Mouse (Mus musculus): Measurements from ENCODE around the gene As3mt. TPM values are rescaled to one million over a fixed set of nuclear protein-coding genes. Genes with fewer than 3 reads are reported as not detected.
"Not testable (repeated sequence)": the region's sequence is repeated elsewhere in the genome, so short reads cannot be mapped to it uniquely, and the experiment has no call there.

As3mt gene
- polyA plus RNA-seq, 1 experiment = 0.07 TPM

DNA sequence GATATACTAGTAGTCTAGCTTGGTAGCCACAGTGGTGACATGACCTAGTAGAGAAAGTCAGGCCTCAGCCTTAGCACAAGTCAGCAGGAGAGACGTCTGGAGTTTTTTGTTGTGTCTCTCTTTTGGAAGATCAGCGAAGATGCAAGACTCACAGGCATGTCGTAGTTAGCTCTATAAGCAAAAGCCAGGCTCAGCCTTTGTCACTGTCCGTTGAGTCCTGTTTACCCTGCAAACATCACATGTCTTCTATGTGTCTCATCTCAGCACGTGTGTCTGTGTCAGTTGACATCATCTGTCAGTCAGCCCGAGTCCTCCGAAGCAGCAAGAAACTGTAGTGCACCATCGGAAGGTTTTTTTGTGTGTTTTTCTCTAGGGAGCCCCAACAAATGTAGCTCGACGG lies 24.1 kb downstream of the As3mt start:
- Histone ChIP-seq H3K27me3 (ENCODE audit: control insufficient read depth) (no peaks in the 10 kb centered on the region), H3K36me3 (ENCODE audit: control insufficient read depth) (no peaks in the 10 kb centered on the region; the same call in 1 of the 2 replicates), H3K4me1 (ENCODE audit: control insufficient read depth) (peaks cover 19% of the 10 kb centered on the region), H3K4me3 (replicated peaks) (no peak overlapping the region), H3K9me3 (ENCODE audit: control insufficient read depth, low read length) (no peaks in the 10 kb centered on the region)
- TF ChIP-seq TAL1 (IDR thresholded peaks at IDR 0.05; ENCODE audit: low read length) = no peak
- TF ChIP-seq GATA1 (IDR thresholded peaks at IDR 0.05; ENCODE audit: low read length) = no peak

DNA sequence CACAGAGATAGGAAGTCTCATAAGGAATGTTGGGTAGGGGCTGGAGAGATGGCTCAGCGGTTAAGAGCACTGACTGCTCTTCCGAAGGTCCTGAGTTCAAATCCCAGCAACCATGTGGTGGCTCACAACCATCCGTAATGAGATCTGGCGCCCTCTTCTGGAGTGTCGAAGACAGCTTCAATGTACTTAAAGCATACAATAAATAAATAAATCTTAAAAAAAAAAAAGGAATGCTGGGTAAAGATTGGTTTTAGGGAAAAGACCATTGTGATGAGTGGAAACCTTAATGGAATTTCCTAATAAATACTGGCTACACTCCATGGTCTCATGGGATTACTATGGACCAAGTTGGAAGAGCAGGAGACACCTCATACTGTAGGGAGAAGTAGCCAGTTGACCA lies 25.4 kb downstream of the As3mt start:
- not testable (repeated sequence) for H3K9me3 ChIP-seq (ENCODE audit: control insufficient read depth, low read length); H3K27me3 ChIP-seq (ENCODE audit: control insufficient read depth); H3K36me3 ChIP-seq (ENCODE audit: control insufficient read depth); H3K4me3 ChIP-seq (replicated peaks)
- peaks cover 11% of the 10 kb centered on the region for H3K4me1 ChIP-seq (ENCODE audit: control insufficient read depth)

DNA sequence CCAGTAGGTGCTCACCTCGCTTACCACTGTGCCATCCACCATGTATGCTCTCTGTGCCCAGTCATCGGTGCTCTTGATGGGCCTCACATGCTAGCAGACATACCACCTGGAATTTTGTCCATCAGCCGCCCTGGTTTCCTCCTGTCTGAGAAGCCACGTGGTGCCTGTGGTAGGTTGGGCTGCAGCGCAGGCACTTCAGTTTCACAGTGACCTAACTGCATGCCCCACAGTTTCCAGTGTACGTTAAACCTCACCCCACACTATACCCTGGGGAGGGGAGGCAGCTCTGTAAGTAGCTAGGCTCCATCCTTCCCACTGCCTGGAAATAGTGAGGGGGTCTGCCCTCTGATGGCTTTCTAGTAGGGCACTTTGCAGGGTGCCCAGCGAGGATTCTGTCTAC lies 26.4 kb downstream of the As3mt start:
- no peaks in the 10 kb centered on the region for H3K9me3 ChIP-seq (ENCODE audit: control insufficient read depth, low read length)
- TF ChIP-seq GATA1 (IDR thresholded peaks at IDR 0.05; ENCODE audit: low read length) (no peak), TAL1 (IDR thresholded peaks at IDR 0.05; ENCODE audit: low read length) (no peak)
- no peak overlapping the region for H3K4me3 ChIP-seq (replicated peaks)
- no peaks in the 10 kb centered on the region for H3K27me3 ChIP-seq (ENCODE audit: control insufficient read depth)
- H3K4me1 ChIP-seq (ENCODE audit: control insufficient read depth) = peaks cover 2% of the 10 kb centered on the region; the same call in 1 of the 2 replicates
- H3K36me3 ChIP-seq (ENCODE audit: control insufficient read depth) = no peaks in the 10 kb centered on the region; the same call in 1 of the 2 replicates

DNA sequence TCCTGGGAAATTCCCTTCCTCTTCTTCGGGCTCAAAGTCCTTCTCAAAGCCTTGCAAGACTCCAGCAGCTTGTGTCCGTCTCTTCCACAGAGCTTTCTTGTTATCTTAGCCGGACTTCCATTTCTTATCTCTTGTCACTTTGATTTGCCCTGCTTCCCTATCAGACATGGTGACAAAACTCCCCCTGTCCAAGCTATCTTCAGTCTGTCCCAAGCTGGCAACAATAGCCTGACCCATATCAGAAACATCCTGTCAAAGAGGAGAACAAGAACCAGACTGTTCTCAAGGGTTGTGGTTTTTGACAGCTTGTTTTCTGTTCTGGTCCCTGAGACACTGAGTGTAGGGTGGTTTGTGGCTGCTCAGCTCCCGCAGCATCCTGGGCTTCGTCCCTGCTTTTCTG lies 28.0 kb downstream of the As3mt start:
- no peak overlapping the region for H3K4me3 ChIP-seq (replicated peaks)
- H3K36me3 ChIP-seq (ENCODE audit: control insufficient read depth) = no peaks in the 10 kb centered on the region; the same call in 1 of the 2 replicates
- no peaks in the 10 kb centered on the region for H3K27me3 ChIP-seq (ENCODE audit: control insufficient read depth)
- H3K4me1 ChIP-seq (ENCODE audit: control insufficient read depth) = no peaks in the 10 kb centered on the region
- TF ChIP-seq TAL1 (IDR thresholded peaks at IDR 0.05; ENCODE audit: low read length) = no peak
- no peak for TF ChIP-seq GATA1 (IDR thresholded peaks at IDR 0.05; ENCODE audit: low read length)
- H3K9me3 ChIP-seq (ENCODE audit: control insufficient read depth, low read length) = no peaks in the 10 kb centered on the region

DNA sequence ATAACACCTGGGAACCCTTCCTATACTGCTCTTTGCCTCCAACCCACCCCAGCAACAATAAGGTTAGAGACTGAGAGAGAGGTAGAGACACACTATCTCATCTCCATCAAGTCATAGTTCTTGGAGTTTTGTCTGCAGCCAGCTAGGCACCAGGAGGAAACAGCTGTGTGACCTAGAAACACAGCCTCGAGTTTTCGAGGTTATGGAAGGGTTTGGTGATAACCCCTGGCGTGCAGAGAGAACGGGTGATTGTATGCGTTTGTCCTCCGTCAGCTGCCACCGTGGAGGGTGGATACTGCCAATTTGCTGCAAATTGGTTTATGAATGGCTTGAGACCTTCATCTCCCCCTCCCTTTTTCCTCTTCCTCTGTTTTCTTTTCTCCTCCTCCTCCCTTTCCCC lies 29.8 kb downstream of the As3mt start:
- H3K9me3 ChIP-seq (ENCODE audit: control insufficient read depth, low read length) = no peaks in the 10 kb centered on the region
- no peak overlapping the region for H3K4me3 ChIP-seq (replicated peaks)
- no peaks in the 10 kb centered on the region for H3K4me1 ChIP-seq (ENCODE audit: control insufficient read depth)
- H3K27me3 ChIP-seq (ENCODE audit: control insufficient read depth) = no peaks in the 10 kb centered on the region
- H3K36me3 ChIP-seq (ENCODE audit: control insufficient read depth) = no peaks in the 10 kb centered on the region; the same call in 1 of the 2 replicates
- TF ChIP-seq GATA1 (IDR thresholded peaks at IDR 0.05; ENCODE audit: low read length) = no peak
- no peak for TF ChIP-seq TAL1 (IDR thresholded peaks at IDR 0.05; ENCODE audit: low read length)

DNA sequence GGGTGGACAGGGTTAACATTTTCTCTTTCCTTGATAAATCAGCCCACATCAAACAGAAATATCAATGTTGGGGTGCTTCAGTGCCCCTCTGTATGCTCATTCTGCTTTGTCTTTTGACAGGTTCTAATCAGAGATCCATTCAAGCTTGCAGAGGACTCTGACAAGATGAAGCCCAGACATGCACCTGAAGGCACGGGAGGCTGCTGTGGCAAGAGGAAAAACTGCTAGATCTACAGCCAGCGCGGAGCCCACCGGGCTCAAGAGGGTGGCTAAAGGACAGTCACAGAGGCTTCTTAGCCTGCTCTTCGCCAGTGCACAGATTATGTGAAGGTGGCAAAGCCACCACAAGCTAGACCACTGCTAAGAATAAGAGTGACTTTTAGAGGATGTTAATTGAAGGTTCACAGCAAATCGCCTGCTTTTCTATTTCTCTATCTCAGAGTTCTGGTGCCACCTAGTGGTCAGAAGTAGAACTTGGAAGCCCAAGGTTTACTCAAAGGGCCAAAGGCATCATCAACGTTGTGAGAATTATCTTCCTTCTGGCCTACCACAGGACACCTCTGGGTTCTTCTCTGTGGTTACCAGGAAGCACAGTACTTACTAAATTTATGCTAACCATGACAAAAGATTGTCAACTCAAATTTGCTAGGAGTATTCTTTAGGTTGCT lies 33.2 kb downstream of the As3mt start:
- TF ChIP-seq GATA1 (IDR thresholded peaks at IDR 0.05; ENCODE audit: low read length) (no peak), TAL1 (IDR thresholded peaks at IDR 0.05; ENCODE audit: low read length) (no peak)
- Histone ChIP-seq H3K9me3 (ENCODE audit: control insufficient read depth, low read length) (no peaks in the 10 kb centered on the region), H3K4me1 (ENCODE audit: control insufficient read depth) (no peaks in the 10 kb centered on the region), H3K36me3 (ENCODE audit: control insufficient read depth) (no peaks in the 10 kb centered on the region; the same call in 1 of the 2 replicates), H3K4me3 (replicated peaks) (no peak overlapping the region), H3K27me3 (ENCODE audit: control insufficient read depth) (no peaks in the 10 kb centered on the region)

DNA sequence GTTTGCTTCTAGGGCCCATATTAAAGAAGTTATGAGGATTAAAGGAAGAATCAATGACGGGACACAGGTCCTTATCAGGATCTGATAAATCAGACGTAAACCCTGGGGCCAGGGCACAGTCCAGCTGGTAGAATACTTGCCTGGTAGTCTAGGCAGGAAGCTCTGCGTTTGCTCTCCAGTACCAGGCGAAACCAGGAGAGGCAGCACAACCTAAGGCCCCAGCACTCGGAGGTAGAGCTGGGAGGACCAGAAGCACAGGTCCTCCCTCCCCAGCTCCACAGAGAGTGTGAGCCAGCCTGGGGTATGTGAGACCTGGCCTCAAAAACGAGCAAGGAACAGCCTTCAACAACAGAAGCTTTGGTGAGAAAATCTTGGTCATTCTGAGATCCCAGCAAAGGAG lies 34.3 kb downstream of the As3mt start:
- Histone ChIP-seq H3K9me3 (ENCODE audit: control insufficient read depth, low read length) (no peaks in the 10 kb centered on the region), H3K27me3 (ENCODE audit: control insufficient read depth) (no peaks in the 10 kb centered on the region), H3K4me3 (replicated peaks) (no peak overlapping the region), H3K4me1 (ENCODE audit: control insufficient read depth) (no peaks in the 10 kb centered on the region), H3K36me3 (ENCODE audit: control insufficient read depth) (no peaks in the 10 kb centered on the region; the same call in 1 of the 2 replicates)
- TF ChIP-seq TAL1 (IDR thresholded peaks at IDR 0.05; ENCODE audit: low read length) (no peak), GATA1 (IDR thresholded peaks at IDR 0.05; ENCODE audit: low read length) (no peak)

DNA sequence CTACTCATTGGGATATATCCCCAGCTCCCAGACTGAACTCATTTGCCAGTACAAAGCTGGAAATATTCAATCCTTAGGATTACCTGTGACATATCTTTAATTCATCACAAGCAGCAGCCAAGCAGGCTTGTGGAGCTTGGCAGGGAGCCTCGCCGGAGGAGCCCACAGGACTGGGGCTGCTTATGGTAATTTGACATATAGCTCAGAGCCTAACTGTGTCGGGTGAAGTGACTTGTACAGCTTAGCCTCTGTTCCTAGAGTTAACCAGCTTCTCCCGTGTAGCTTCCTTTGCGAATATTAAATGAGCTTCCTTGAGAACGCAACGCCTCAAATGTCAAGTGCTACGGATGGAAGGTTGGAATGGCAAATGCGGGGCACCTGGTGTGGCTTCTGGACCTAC lies 37.4 kb downstream of the As3mt start:
- Histone ChIP-seq H3K36me3 (ENCODE audit: control insufficient read depth) (no peaks in the 10 kb centered on the region; the same call in 1 of the 2 replicates), H3K27me3 (ENCODE audit: control insufficient read depth) (peaks cover 1% of the 10 kb centered on the region), H3K4me3 (replicated peaks) (no peak overlapping the region), H3K9me3 (ENCODE audit: control insufficient read depth, low read length) (no peaks in the 10 kb centered on the region), H3K4me1 (ENCODE audit: control insufficient read depth) (no peaks in the 10 kb centered on the region)
- TF ChIP-seq TAL1 (IDR thresholded peaks at IDR 0.05; ENCODE audit: low read length) (no peak), GATA1 (IDR thresholded peaks at IDR 0.05; ENCODE audit: low read length) (no peak)

DNA sequence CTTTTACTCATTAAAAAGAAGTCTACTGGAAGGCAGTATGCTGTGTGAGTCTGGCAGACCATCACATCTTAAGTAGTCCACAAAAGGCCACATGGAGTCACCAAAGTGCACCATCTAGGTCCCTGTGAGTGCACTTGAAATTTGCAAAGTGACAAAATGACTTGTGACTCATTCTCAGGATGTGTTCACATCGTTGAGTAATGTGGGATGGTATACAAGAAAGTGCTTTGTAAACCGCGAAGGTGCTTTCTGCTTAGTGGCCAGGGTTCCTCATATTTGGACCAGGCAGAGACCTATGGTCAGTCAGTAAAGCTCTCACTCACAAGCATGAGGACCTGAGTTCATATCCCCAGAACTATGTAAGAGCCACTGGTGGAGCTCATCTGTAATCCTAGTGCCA lies 40.5 kb downstream of the As3mt start:
- H3K4me3 ChIP-seq (replicated peaks) = no peak overlapping the region
- H3K4me1 ChIP-seq (ENCODE audit: control insufficient read depth) = no peaks in the 10 kb centered on the region
- no peaks in the 10 kb centered on the region for H3K36me3 ChIP-seq (ENCODE audit: control insufficient read depth)
- H3K9me3 ChIP-seq (ENCODE audit: control insufficient read depth, low read length) = no peaks in the 10 kb centered on the region
- TF ChIP-seq GATA1 (IDR thresholded peaks at IDR 0.05; ENCODE audit: low read length) (no peak), TAL1 (IDR thresholded peaks at IDR 0.05; ENCODE audit: low read length) (no peak)
- peaks cover 17% of the 10 kb centered on the region for H3K27me3 ChIP-seq (ENCODE audit: control insufficient read depth)

DNA sequence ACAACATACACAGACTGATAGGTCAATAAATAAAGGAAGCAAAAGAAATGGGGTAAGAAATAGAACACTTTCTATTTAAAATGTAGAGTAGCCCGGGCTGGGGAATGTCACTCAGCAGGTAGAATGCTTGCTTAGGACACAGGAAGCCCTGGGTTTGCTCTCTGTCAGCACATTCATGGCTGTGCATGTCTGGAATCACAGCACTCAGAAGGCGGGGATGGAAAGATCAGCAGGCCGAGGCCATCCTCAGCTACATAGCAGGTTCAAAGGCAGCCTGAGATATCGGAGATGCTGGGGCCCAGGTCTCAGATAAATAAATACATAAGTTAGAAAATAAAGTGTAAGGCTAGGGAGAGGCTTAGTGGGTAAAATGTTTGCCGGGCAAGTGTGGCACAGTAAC lies 45.0 kb downstream of the As3mt start:
- H3K4me1 ChIP-seq (ENCODE audit: control insufficient read depth) = no peaks in the 10 kb centered on the region
- H3K4me3 ChIP-seq (replicated peaks) = no peak overlapping the region
- no peaks in the 10 kb centered on the region for H3K36me3 ChIP-seq (ENCODE audit: control insufficient read depth)
- TF ChIP-seq TAL1 (IDR thresholded peaks at IDR 0.05; ENCODE audit: low read length) (no peak), GATA1 (IDR thresholded peaks at IDR 0.05; ENCODE audit: low read length) (no peak)
- peaks cover 36% of the 10 kb centered on the region for H3K27me3 ChIP-seq (ENCODE audit: control insufficient read depth)
- H3K9me3 ChIP-seq (ENCODE audit: control insufficient read depth, low read length) = no peaks in the 10 kb centered on the region

All from erythroblast, embryonic 14.5 days (primary cell).